In genomic region chr2:150859709-150860470, GRCm38 (mm10) we compare ENCODE assay signal across 21 mouse cellular contexts.
"Had no signal": no experiment of that assay in that cellular context is flagged by ENCODE, and none has a peak within 500 bp of the region (broad histone marks: within the 10 kb centered on the region; RNA-seq: fewer than 3 reads in every experiment).

No protein-coding gene starts in this region.

- H3K9me3 ChIP-seq: kidney, embryonic 15.5 days; liver, embryonic 13.5 days; neural tube, embryonic 12.5 days; neural tube, embryonic 15.5 days had no signal

- DNase-seq: kidney, adult 2 months; kidney, postnatal 14 days; kidney, postnatal 4 days; layer of hippocampus, adult 9-11 months; layer of hippocampus, postnatal 36 days; liver, embryonic 13.5 days; lung, adult 2 months; lung, postnatal 14 days; lung, postnatal 4 days; midbrain, embryonic 14.5 days; right cerebral cortex, adult 18-20 months; right cerebral cortex, postnatal 14 days; right cerebral cortex, postnatal 4 days; thymus, adult 2 months; thymus, postnatal 14 days; thymus, postnatal 4 days had no signal

- H3K4me2 ChIP-seq: kidney, embryonic 15.5 days; liver, embryonic 13.5 days; midbrain, embryonic 11.5 days; neural tube, embryonic 12.5 days; neural tube, embryonic 15.5 days had no signal

- H3K27ac ChIP-seq: kidney, embryonic 15.5 days; left cerebral cortex, adult 2 months; liver, embryonic 13.5 days; neural tube, embryonic 12.5 days; neural tube, embryonic 15.5 days had no signal

- H3K27me3 ChIP-seq: kidney, embryonic 15.5 days; liver, embryonic 13.5 days; neural tube, embryonic 12.5 days; neural tube, embryonic 15.5 days had no signal

- H3K4me1 ChIP-seq: neural tube, embryonic 12.5 days had no signal

- H3K9ac ChIP-seq: kidney, embryonic 15.5 days; liver, embryonic 13.5 days; neural tube, embryonic 12.5 days; neural tube, embryonic 15.5 days had no signal

- H3K4me3 ChIP-seq: kidney, embryonic 15.5 days; left cerebral cortex, adult 2 months; liver, embryonic 13.5 days; neural tube, embryonic 12.5 days; neural tube, embryonic 15.5 days had no signal

- H3K36me3 ChIP-seq: kidney, embryonic 15.5 days; liver, embryonic 13.5 days; neural tube, embryonic 12.5 days; neural tube, embryonic 15.5 days had no signal
